Mouse (Mus musculus) liver, postnatal 0 days (tissue): ENCODE data around the gene Sema6b.

Experiments used
- CTCF ChIP-seq: sonication (generic); IDR thresholded peaks from 2 replicates; pipeline ENCODE4 v1.5.1; 2016; ENCODE audit warnings: antibody characterized with exemption, low read depth
- EP300 ChIP-seq: IDR thresholded peaks from 2 replicates; pipeline ENCODE4 v1.6.1; 2016; ENCODE audit warnings: antibody characterized with exemption, low read depth, mild to moderate bottlenecking

GRCm38 (mm10) chr17:56153643-56154042 lies 13.5 kb upstream of the Sema6b start:
- TF ChIP-seq CTCF (no peak), EP300 (no peak)
